8 mouse cellular contexts compared by ENCODE assay signal in genomic region chr10:80248971-80249640, GRCm38 (mm10). TPM values are rescaled to one million over a fixed set of nuclear protein-coding genes. Genes with fewer than 3 reads are reported as not detected.
DNase-seq lines count a peak whose midpoint lies in the region; ATAC-seq and TF ChIP-seq lines count a peak whose summit lies in the region.

Gene Ndufs7, plus strand, starts transcription at chr10:80249121.

- peak; percentile 85 for ATAC-seq in heart, embryonic 15.5 days (replicated peaks; ENCODE audit: insufficient number of reproducible peaks, insufficient read depth, low FRiP score, low read depth)
- ATAC-seq in liver, embryonic 14.5 days (ENCODE audit: insufficient read depth), result peak; percentile 88
- peak; percentile 86 for ATAC-seq in neural tube, embryonic 11.5 days (ENCODE audit: insufficient read depth, low FRiP score, low TSS enrichment)
- peak; percentile 90 for ATAC-seq in stomach, postnatal 0 days (ENCODE audit: low FRiP score, low TSS enrichment)

- H3K36me3 ChIP-seq in forebrain, embryonic 10.5 days (replicated peaks), result peaks cover 26% of the 10 kb centered on the region
- peaks cover 17% of the 10 kb centered on the region for H3K36me3 ChIP-seq in heart, embryonic 15.5 days
- peaks cover 2% of the 10 kb centered on the region; the same call in 1 of the 2 replicates for H3K36me3 ChIP-seq in liver, embryonic 14.5 days (replicated peaks; ENCODE audit: control insufficient read depth, insufficient read depth, low read depth)
- H3K36me3 ChIP-seq in neural tube, embryonic 11.5 days (ENCODE audit: control insufficient read depth, insufficient read depth, low read length), result peaks cover 6% of the 10 kb centered on the region; the same call in 1 of the 2 replicates
- H3K36me3 ChIP-seq in stomach, postnatal 0 days (ENCODE audit: control insufficient read depth, insufficient read depth, low read length), result peaks cover 10% of the 10 kb centered on the region; the same call in 1 of the 2 replicates

- H3K9ac ChIP-seq in heart, embryonic 15.5 days, result peak within 1 kb of the TSS; percentile 86
- H3K9ac ChIP-seq in liver, embryonic 14.5 days (replicated peaks), result peak within 1 kb of the TSS; percentile 98
- H3K9ac ChIP-seq in neural tube, embryonic 11.5 days (ENCODE audit: low read length), result peak within 1 kb of the TSS; percentile 75
- peak within 1 kb of the TSS; percentile 88 for H3K9ac ChIP-seq in stomach, postnatal 0 days (ENCODE audit: low read length)

- H3K4me2 ChIP-seq in heart, embryonic 15.5 days, result peak within 1 kb of the TSS; percentile 75
- H3K4me2 ChIP-seq in liver, embryonic 14.5 days (ENCODE audit: low read depth), result peak within 1 kb of the TSS; percentile 94
- peak within 1 kb of the TSS; percentile 82 for H3K4me2 ChIP-seq in neural tube, embryonic 11.5 days (ENCODE audit: low read depth)
- peak within 1 kb of the TSS; percentile 93 for H3K4me2 ChIP-seq in stomach, postnatal 0 days (replicated peaks; ENCODE audit: low read depth)

- peak; percentile 98 for DNase-seq in CD8-positive naive resting alpha-beta T cell, adult 2 months (ENCODE audit: low read depth in 2 of 2, low spot score in 2 of 2)
- DNase-seq in c-Kit-positive CD71-negative TER-119-negative erythroid progenitor cells, embryonic 14.5 days (ENCODE audit: low read depth), result peak; percentile 89
- peak; percentile 92 for DNase-seq in forebrain, embryonic 10.5 days (ENCODE audit: extremely low spot score, low spot score)
- DNase-seq in kidney, postnatal 25 days, result peak; percentile 95
- peak; percentile 87 to 92 (median 89) for DNase-seq in liver, embryonic 14.5 days (ENCODE audit: low read depth in 3 of 3, low spot score in 3 of 3)
- peak; percentile 92 for DNase-seq in neural tube, embryonic 11.5 days (ENCODE audit: low spot score)
- peak; percentile 92 for DNase-seq in stomach, postnatal 0 days (ENCODE audit: low spot score)

- H3K9me3 ChIP-seq in forebrain, embryonic 10.5 days, result no peaks in the 10 kb centered on the region
- H3K9me3 ChIP-seq in heart, embryonic 15.5 days (replicated peaks), result no peaks in the 10 kb centered on the region
- H3K9me3 ChIP-seq in liver, embryonic 14.5 days (ENCODE audit: control insufficient read depth, low read length), result no peaks in the 10 kb centered on the region
- no peaks in the 10 kb centered on the region for H3K9me3 ChIP-seq in neural tube, embryonic 11.5 days (ENCODE audit: control insufficient read depth, low read length)
- no peaks in the 10 kb centered on the region for H3K9me3 ChIP-seq in stomach, postnatal 0 days (ENCODE audit: control insufficient read depth, low read length)

- peak within 1 kb of the TSS; percentile 91 for H3K27ac ChIP-seq in forebrain, embryonic 10.5 days
- peak within 1 kb of the TSS; percentile 96 for H3K27ac ChIP-seq in heart, embryonic 15.5 days
- peak within 1 kb of the TSS; percentile 88 for H3K27ac ChIP-seq in liver, embryonic 14.5 days
- H3K27ac ChIP-seq in neural tube, embryonic 11.5 days (ENCODE audit: low read depth, low read length), result peak within 1 kb of the TSS; percentile 28
- H3K27ac ChIP-seq in stomach, postnatal 0 days (replicated peaks), result peak within 1 kb of the TSS; percentile 96

- no peaks in the 10 kb centered on the region for H3K27me3 ChIP-seq in forebrain, embryonic 10.5 days (ENCODE audit: poor library complexity, severe bottlenecking)
- no peaks in the 10 kb centered on the region for H3K27me3 ChIP-seq in heart, embryonic 15.5 days
- H3K27me3 ChIP-seq in liver, embryonic 14.5 days (ENCODE audit: control insufficient read depth, insufficient read depth, low read length), result no peaks in the 10 kb centered on the region
- no peaks in the 10 kb centered on the region for H3K27me3 ChIP-seq in neural tube, embryonic 11.5 days (ENCODE audit: control insufficient read depth, insufficient read depth, low read length)
- no peaks in the 10 kb centered on the region for H3K27me3 ChIP-seq in stomach, postnatal 0 days (ENCODE audit: control insufficient read depth, insufficient read depth, low read length)

- under 1% methylated on average over 53 of the region's 53 CpGs for WGBS in forebrain, embryonic 10.5 days
- WGBS in heart, embryonic 15.5 days, result under 1% methylated on average over 53 of the region's 53 CpGs
- WGBS in liver, embryonic 14.5 days (ENCODE audit: insufficient replicate concordance), result under 1% methylated on average over 53 of the region's 53 CpGs
- under 1% methylated on average over 53 of the region's 53 CpGs for WGBS in neural tube, embryonic 11.5 days
- under 1% methylated on average over 53 of the region's 53 CpGs for WGBS in stomach, postnatal 0 days

- no peak; the same call in 1 of the 2 replicates for TF ChIP-seq CTCF in liver, embryonic 14.5 days (IDR thresholded peaks at IDR 0.05; ENCODE audit: low read depth)
- TF ChIP-seq CTCF in stomach, postnatal 0 days (IDR thresholded peaks at IDR 0.05; ENCODE audit: low read depth), result no peak; the same call in 1 of the 2 replicates

- H3K4me3 ChIP-seq in forebrain, embryonic 10.5 days, result peak within 1 kb of the TSS; percentile 74
- peak within 1 kb of the TSS; percentile 82 for H3K4me3 ChIP-seq in heart, embryonic 15.5 days
- peak within 1 kb of the TSS; percentile 90 to 96 for H3K4me3 ChIP-seq in liver, embryonic 14.5 days (ENCODE audit: insufficient read depth in 1 of 2, low read depth in 2 of 2, low read length in 2 of 2)
- H3K4me3 ChIP-seq in neural tube, embryonic 11.5 days (ENCODE audit: low read depth, low read length), result peak within 1 kb of the TSS; percentile 66
- H3K4me3 ChIP-seq in stomach, postnatal 0 days (ENCODE audit: low read depth, low read length), result peak within 1 kb of the TSS; percentile 79

- H3K4me1 ChIP-seq in forebrain, embryonic 10.5 days, result peaks cover 36% of the 10 kb centered on the region
- peaks cover 48% of the 10 kb centered on the region for H3K4me1 ChIP-seq in heart, embryonic 15.5 days (replicated peaks)
- peaks cover 16 to 19% of the 10 kb centered on the region in 2 experiments for H3K4me1 ChIP-seq in liver, embryonic 14.5 days (replicated peaks; ENCODE audit: control insufficient read depth in 2 of 2, insufficient read depth in 2 of 2, low read length in 1 of 2)
- H3K4me1 ChIP-seq in neural tube, embryonic 11.5 days (ENCODE audit: control insufficient read depth, insufficient read depth, low read length), result peaks cover 12% of the 10 kb centered on the region; the same call in 1 of the 2 replicates
- H3K4me1 ChIP-seq in stomach, postnatal 0 days (replicated peaks; ENCODE audit: control insufficient read depth, insufficient read depth), result no peaks in the 10 kb centered on the region; the same call in 1 of the 2 replicates

- peak; percentile 51 for TF ChIP-seq EP300 in liver, embryonic 14.5 days (IDR thresholded peaks at IDR 0.05; ENCODE audit: low read depth)
- peak; percentile 88 for TF ChIP-seq EP300 in stomach, postnatal 0 days (optimal IDR thresholded peaks at IDR 0.05)

RNA-seq across cellular contexts. Expression of gene Ndufs7, which starts in this region (rescaled TPM):
- polyA plus RNA-seq in forebrain, embryonic 10.5 days (2016; fragmentation: Nextera tagmentation; extraction: Ambion mirVana), result 309 and 314 TPM in 2 replicates
- 553 and 586 TPM in 2 replicates for polyA plus RNA-seq in heart, embryonic 15.5 days (2015; fragmentation: Nextera tagmentation; extraction: Ambion mirVana)
- polyA plus RNA-seq in liver, embryonic 14.5 days (2012; rRNA removed), result 189 and 256 TPM in 2 replicates
- polyA plus RNA-seq in liver, embryonic 14.5 days (2014; fragmentation: Nextera tagmentation; extraction: Ambion mirVana), result 272 and 285 TPM in 2 replicates
- polyA plus RNA-seq in neural tube, embryonic 11.5 days (2014; fragmentation: Nextera tagmentation; extraction: Ambion mirVana), result 247 and 261 TPM in 2 replicates
- polyA plus RNA-seq in stomach, postnatal 0 days (2015; fragmentation: Nextera tagmentation; extraction: Ambion mirVana), result 400 and 403 TPM in 2 replicates

Comparison
In these comparisons a context has a peak if more than half of its experiments do, and no peak if none do; other contexts are left out.
1. Peak in every context shown above with its lines: DNase-seq, ATAC-seq, H3K4me3 ChIP-seq and H3K27ac ChIP-seq.
2. H3K27ac ChIP-seq: peak in every context shown above with its lines; median percentile 96 in heart, embryonic 15.5 days; 96 in stomach, postnatal 0 days; 91 in forebrain, embryonic 10.5 days; 88 in liver, embryonic 14.5 days; 28 in neural tube, embryonic 11.5 days.